Mouse (Mus musculus): ENCODE data around the gene Bcl11b.

Bcl11b gene

GRCm38 (mm10) chr12:107971081-107971780 lies 32.2 kb downstream of the Bcl11b start:
- no peak for DNase-seq (ENCODE audit: low spot score)

- no peak for DNase-seq (ENCODE audit: low spot score)
These were observed 32.8 kb downstream of the Bcl11b start for GRCm38 (mm10) chr12:107970637-107971036.

- no peak for DNase-seq (ENCODE audit: low spot score)
These were observed 33.5 kb downstream of the Bcl11b start for GRCm38 (mm10) chr12:107969841-107970371.

- no peak for DNase-seq (ENCODE audit: low spot score)
These were observed 34.3 kb downstream of the Bcl11b start for GRCm38 (mm10) chr12:107969126-107969525.

- DNase-seq (ENCODE audit: low spot score): no peak
These were observed 35.1 kb downstream of the Bcl11b start for GRCm38 (mm10) chr12:107968331-107968730.

GRCm38 (mm10) chr12:107967026-107967425 lies 36.4 kb downstream of the Bcl11b start:
- DNase-seq (ENCODE audit: low spot score): no peak

GRCm38 (mm10) chr12:107965103-107965502 lies 38.3 kb downstream of the Bcl11b start:
- no peak for DNase-seq (ENCODE audit: low spot score)

- no peak for DNase-seq (ENCODE audit: low spot score)
These were observed 38.9 kb downstream of the Bcl11b start for GRCm38 (mm10) chr12:107964396-107965085.

GRCm38 (mm10) chr12:107962852-107963251 lies 40.5 kb downstream of the Bcl11b start:
- no peak for DNase-seq (ENCODE audit: low spot score)

- no peak for DNase-seq (ENCODE audit: low spot score)
These were observed 41.6 kb downstream of the Bcl11b start for GRCm38 (mm10) chr12:107961843-107962242.

- DNase-seq (ENCODE audit: low spot score): no peak
These were observed 42.5 kb downstream of the Bcl11b start for GRCm38 (mm10) chr12:107960789-107961491.

- no peak for DNase-seq (ENCODE audit: low spot score)
These were observed 43.0 kb downstream of the Bcl11b start for GRCm38 (mm10) chr12:107960365-107960764.

- DNase-seq (ENCODE audit: low spot score): no peak
These were observed 43.5 kb downstream of the Bcl11b start for GRCm38 (mm10) chr12:107959872-107960271.

GRCm38 (mm10) chr12:107953044-107953684 lies 50.2 kb downstream of the Bcl11b start:
- DNase-seq (ENCODE audit: low spot score): no peak

- DNase-seq (ENCODE audit: low spot score): no peak
These were observed 51.1 kb downstream of the Bcl11b start for GRCm38 (mm10) chr12:107952318-107952724.

- no peak for DNase-seq (ENCODE audit: low spot score)
These were observed 52.7 kb downstream of the Bcl11b start for GRCm38 (mm10) chr12:107950667-107951179.

- no peak for DNase-seq (ENCODE audit: low spot score)
These were observed 54.0 kb downstream of the Bcl11b start for GRCm38 (mm10) chr12:107949416-107949815.

- no peak for DNase-seq (ENCODE audit: low spot score)
These were observed 61.3 kb downstream of the Bcl11b start for GRCm38 (mm10) chr12:107942100-107942499.

- no peak for DNase-seq (ENCODE audit: low spot score)
These were observed 62.6 kb downstream of the Bcl11b start for GRCm38 (mm10) chr12:107940774-107941173.

- DNase-seq (ENCODE audit: low spot score): no peak
These were observed 64.2 kb downstream of the Bcl11b start for GRCm38 (mm10) chr12:107939177-107939576.

- DNase-seq (ENCODE audit: low spot score): no peak
These were observed 66.4 kb downstream of the Bcl11b start for GRCm38 (mm10) chr12:107936972-107937371.

GRCm38 (mm10) chr12:107936406-107936805 lies 67.0 kb downstream of the Bcl11b start:
- no peak for DNase-seq (ENCODE audit: low spot score)

All from urinary bladder, postnatal 10 days (tissue).